Mouse (Mus musculus) intestine, postnatal 0 days (tissue): ENCODE measurements around the gene Emilin2. TPM values are rescaled to one million over a fixed set of nuclear protein-coding genes. Genes with fewer than 3 reads are reported as not detected.

Source experiments
- ATAC-seq: fragments of 200-750 bp; cut with Nextera tagmentation; 2 replicates; pipeline ENCODE4 v1.8.0; 2017; ENCODE audit warnings: mild to moderate bottlenecking, moderate TSS enrichment, moderate library complexity
- H3K27ac ChIP-seq: fragments of 300-500 bp; sonication (generic); 2 replicates; pipeline ENCODE4 v1.5.1; 2014; ENCODE audit warnings: mild to moderate bottlenecking, low read depth, low read length, moderate library complexity
- H3K27me3 ChIP-seq: fragments of 300-500 bp; sonication (generic); replicated peaks from 2 replicates; pipeline ENCODE4 v1.6.1; 2014; ENCODE audit warnings: low read length, mixed read lengths; ENCODE audit not compliant: control insufficient read depth, insufficient read depth
- H3K36me3 ChIP-seq: fragments of 300-500 bp; sonication (generic); 2 replicates; pipeline ENCODE4 v1.6.1; 2014; ENCODE audit warnings: mild to moderate bottlenecking, moderate library complexity; ENCODE audit not compliant: control insufficient read depth, insufficient read depth
- H3K4me1 ChIP-seq: fragments of 300-500 bp; sonication (generic); replicated peaks from 2 replicates; pipeline ENCODE4 v1.6.1; 2014; ENCODE audit warnings: antibody characterized with exemption, low read length, mixed read lengths; ENCODE audit not compliant: control insufficient read depth, insufficient read depth
- H3K4me2 ChIP-seq: fragments of 300-500 bp; sonication (generic); replicated peaks from 2 replicates; pipeline ENCODE4 v1.6.1; 2014; ENCODE audit warnings: low read depth, mild to moderate bottlenecking, moderate library complexity
- H3K4me3 ChIP-seq: fragments of 300-500 bp; sonication (generic); 2 replicates; pipeline ENCODE4 v1.5.1; 2014; ENCODE audit warnings: low read depth, low read length
- H3K9ac ChIP-seq: fragments of 300-500 bp; sonication (generic); 2 replicates; pipeline ENCODE4 v1.6.1; 2014; ENCODE audit warnings: mild to moderate bottlenecking, low read depth, low read length
- H3K9me3 ChIP-seq: fragments of 300-500 bp; sonication (generic); 2 replicates; pipeline ENCODE4 v1.6.1; 2016; ENCODE audit warnings: mixed run types; ENCODE audit not compliant: control insufficient read depth
- CTCF ChIP-seq: sonication (generic); IDR thresholded peaks from 2 replicates; pipeline ENCODE4 v1.5.1; 2016; ENCODE audit warnings: low read depth, mild to moderate bottlenecking, control low read depth, antibody characterized with exemption, moderate library complexity
- WGBS: fragments of 180-500 bp; shearing (Covaris S2); extraction: QIAGEN DNeasy Blood & Tissue Kit; methylation state at CpG from one replicate; pipeline ENCODE4 v1.1.7; 2014; 5-methylcytosine and 5-hydroxymethylcytosine counted together
- polyA plus RNA-seq: library from polyadenylated mRNA; unstranded; fragments of >200 nt; fragmentation: Nextera tagmentation; extraction: Ambion mirVana; gene quantifications from 2 replicates; pipeline ENCODE4 v1.2.1, GENCODE M21; 2015

Emilin2 gene
- polyA plus RNA-seq, 1 experiment from 2014 or later = 0.82 TPM

- Histone ChIP-seq H3K27ac (no peak overlapping the region), H3K36me3 (no peaks in the 10 kb centered on the region), H3K9ac (0 out of 2 replicates have a peak overlapping the region, but pooled peaks have one; percentile 37), H3K27me3 (peaks cover 30% of the 10 kb centered on the region), H3K9me3 (no peaks in the 10 kb centered on the region), H3K4me1 (no peaks in the 10 kb centered on the region; the same call in 1 of the 2 replicates), H3K4me2 (peak overlapping the region; percentile 94), H3K4me3 (peak overlapping the region; percentile 50)
- no peak for ATAC-seq
- under 1% methylated on average over 57 of the region's 67 CpGs for WGBS
- TF ChIP-seq CTCF = no peak
Observed at GRCm38 (mm10) chr17:71310486-71311339, 1.1 kb downstream of the Emilin2 start.

GRCm38 (mm10) chr17:71309711-71310485, 1.9 kb downstream of the Emilin2 start:
- TF ChIP-seq CTCF = no peak
- Histone ChIP-seq H3K4me3 (peak overlapping the region; percentile 50), H3K4me1 (no peaks in the 10 kb centered on the region; the same call in 1 of the 2 replicates), H3K36me3 (no peaks in the 10 kb centered on the region), H3K27me3 (peaks cover 30% of the 10 kb centered on the region), H3K27ac (no peak overlapping the region), H3K9ac (no peak overlapping the region), H3K4me2 (peak overlapping the region; percentile 94), H3K9me3 (no peaks in the 10 kb centered on the region)
- WGBS = 10% methylated on average over 23 of the region's 23 CpGs
- ATAC-seq = no peak

GRCm38 (mm10) chr17:71309141-71309540, 2.6 kb downstream of the Emilin2 start:
- H3K4me3 ChIP-seq = no peak overlapping the region
- H3K4me2 ChIP-seq = no peak overlapping the region
- no peak for TF ChIP-seq CTCF
- no peaks in the 10 kb centered on the region; the same call in 1 of the 2 replicates for H3K4me1 ChIP-seq
- no peak overlapping the region for H3K9ac ChIP-seq
- H3K27ac ChIP-seq = no peak overlapping the region
- H3K27me3 ChIP-seq = peaks cover 30% of the 10 kb centered on the region
- H3K9me3 ChIP-seq = no peaks in the 10 kb centered on the region
- H3K36me3 ChIP-seq = no peaks in the 10 kb centered on the region
- no peak for ATAC-seq
- WGBS = 52% methylated on average over 14 of the region's 14 CpGs

GRCm38 (mm10) chr17:71308296-71308695, 3.5 kb downstream of the Emilin2 start:
- H3K27me3 ChIP-seq = peaks cover 30% of the 10 kb centered on the region
- no peak overlapping the region for H3K4me2 ChIP-seq
- WGBS = 92% methylated on average over 5 of the region's 5 CpGs
- no peak for TF ChIP-seq CTCF
- no peak overlapping the region for H3K4me3 ChIP-seq
- ATAC-seq = no peak
- H3K27ac ChIP-seq = no peak overlapping the region
- H3K9ac ChIP-seq = no peak overlapping the region
- H3K4me1 ChIP-seq = no peaks in the 10 kb centered on the region; the same call in 1 of the 2 replicates
- H3K36me3 ChIP-seq = no peaks in the 10 kb centered on the region
- no peaks in the 10 kb centered on the region for H3K9me3 ChIP-seq

GRCm38 (mm10) chr17:71307251-71307790, 4.5 kb downstream of the Emilin2 start:
- no peaks in the 10 kb centered on the region for H3K36me3 ChIP-seq
- no peaks in the 10 kb centered on the region for H3K9me3 ChIP-seq
- ATAC-seq = no peak
- 87% methylated on average over 10 of the region's 10 CpGs for WGBS
- no peak overlapping the region for H3K9ac ChIP-seq
- H3K27me3 ChIP-seq = peaks cover 30% of the 10 kb centered on the region
- no peak for TF ChIP-seq CTCF
- H3K27ac ChIP-seq = no peak overlapping the region
- no peak overlapping the region for H3K4me2 ChIP-seq
- no peaks in the 10 kb centered on the region; the same call in 1 of the 2 replicates for H3K4me1 ChIP-seq
- H3K4me3 ChIP-seq = no peak overlapping the region

- TF ChIP-seq CTCF = no peak
- Histone ChIP-seq H3K4me2 (no peak overlapping the region), H3K27me3 (peaks cover 26% of the 10 kb centered on the region), H3K36me3 (no peaks in the 10 kb centered on the region), H3K4me3 (no peak overlapping the region), H3K4me1 (no peaks in the 10 kb centered on the region; the same call in 1 of the 2 replicates), H3K9ac (no peak overlapping the region), H3K9me3 (no peaks in the 10 kb centered on the region), H3K27ac (no peak overlapping the region)
- 83% methylated on average over 4 of the region's 4 CpGs for WGBS
- no peak for ATAC-seq
Observed at GRCm38 (mm10) chr17:71306716-71307115, 5.1 kb downstream of the Emilin2 start.
